Mouse (Mus musculus) heart, adult 2 months (tissue): ENCODE measurements around the gene Bach2.

Experiments
- CTCF ChIP-seq: fragments of 200-600 bp; IDR thresholded peaks from 2 replicates; pipeline ENCODE4 v1.8.1; 2022; ENCODE audit warnings: antibody characterized with exemption, mild to moderate bottlenecking, moderate library complexity
- EP300 ChIP-seq: fragments of 200-500 bp; IDR thresholded peaks from 2 replicates; pipeline ENCODE4 v1.6.1; 2011; ENCODE audit warnings: low read depth, low read length, control low read depth; ENCODE audit not compliant: insufficient read depth
- POLR2A ChIP-seq: fragments of 200-500 bp; IDR thresholded peaks from 2 replicates; pipeline ENCODE4 v1.6.1; 2011; ENCODE audit warnings: mild to moderate bottlenecking, low read depth, low read length, control low read depth; ENCODE audit not compliant: insufficient read depth

- TF ChIP-seq CTCF (no peak), EP300 (no peak), POLR2A (no peak)
Observed at GRCm38 (mm10) chr4:32240457-32241030, 1.9 kb downstream of the Bach2 start.
